In genomic region chr2:122532136-122532801, GRCm38 (mm10) we compare ENCODE assay signal across 20 mouse cellular contexts. TPM values are rescaled to one million over a fixed set of nuclear protein-coding genes. Genes with fewer than 3 reads are reported as not detected.
DNase-seq lines count a peak whose midpoint lies in the region; ATAC-seq and TF ChIP-seq lines count a peak whose summit lies in the region.
"Had no signal": no experiment of that assay in that cellular context is flagged by ENCODE, and none has a peak within 500 bp of the region (broad histone marks: within the 10 kb centered on the region; RNA-seq: fewer than 3 reads in every experiment).

No protein-coding gene starts in this region.

- TF ChIP-seq POLR2A in brain, embryonic 14.5 days (IDR thresholded peaks at IDR 0.05; ENCODE audit: borderline replicate concordance, extremely low read depth, insufficient read depth, insufficient read length, poor library complexity, severe bottlenecking), result no peak

- H3K27me3 ChIP-seq in hindbrain, postnatal 0 days (ENCODE audit: insufficient read depth, low read length), result no peaks in the 10 kb centered on the region
- H3K27me3 ChIP-seq in heart, embryonic 10.5 days (ENCODE audit: insufficient read depth, poor library complexity, severe bottlenecking), result no peaks in the 10 kb centered on the region
- H3K27me3 ChIP-seq: megakaryocyte, embryonic 14.5 days had no signal

- no peak overlapping the region for H3K9ac ChIP-seq in hindbrain, postnatal 0 days (replicated peaks; ENCODE audit: low read length)
- H3K9ac ChIP-seq: lung, embryonic 14.5 days had no signal

- H3K4me3 ChIP-seq in hindbrain, postnatal 0 days (ENCODE audit: low read length), result no peak overlapping the region
- H3K4me3 ChIP-seq in heart, embryonic 10.5 days, result no peak overlapping the region
- H3K4me3 ChIP-seq: erythroblast, embryonic 14.5 days; heart, adult 2 months; megakaryocyte, embryonic 14.5 days had no signal

- WGBS in hindbrain, postnatal 0 days, result 35% methylated on average over 2 of the region's 2 CpGs
- WGBS in heart, embryonic 10.5 days, result 84% methylated on average over 2 of the region's 2 CpGs

- H3K27ac ChIP-seq in hindbrain, postnatal 0 days, result no peak overlapping the region; the same call in 1 of the 2 replicates
- H3K27ac ChIP-seq in heart, embryonic 10.5 days, result no peak overlapping the region
- H3K27ac ChIP-seq: heart, adult 2 months had no signal

- H3K4me1 ChIP-seq in hindbrain, postnatal 0 days (ENCODE audit: insufficient read depth, low read length), result no peaks in the 10 kb centered on the region; the same call in 1 of the 2 replicates
- no peaks in the 10 kb centered on the region for H3K4me1 ChIP-seq in heart, embryonic 10.5 days
- H3K4me1 ChIP-seq: megakaryocyte, embryonic 14.5 days had no signal

- H3K36me3 ChIP-seq in hindbrain, postnatal 0 days (ENCODE audit: insufficient read depth, low read length), result no peaks in the 10 kb centered on the region
- no peaks in the 10 kb centered on the region for H3K36me3 ChIP-seq in heart, embryonic 10.5 days

- H3K9me3 ChIP-seq in hindbrain, postnatal 0 days (ENCODE audit: low read length), result no peaks in the 10 kb centered on the region
- H3K9me3 ChIP-seq in heart, embryonic 10.5 days, result no peaks in the 10 kb centered on the region
- H3K9me3 ChIP-seq: megakaryocyte, embryonic 14.5 days had no signal

- no peak for TF ChIP-seq CTCF in brain, embryonic 14.5 days (IDR thresholded peaks at IDR 0.05; ENCODE audit: borderline replicate concordance, extremely low read depth, insufficient read depth, insufficient read length)
- no peak for TF ChIP-seq CTCF in hindbrain, postnatal 0 days (IDR thresholded peaks at IDR 0.05; ENCODE audit: low read depth)

- peak; percentile 8 to 27 for DNase-seq in cerebellum, postnatal 25 days
- no peak for DNase-seq in cerebellum, adult 11 months
- DNase-seq in layer of hippocampus, postnatal 14 days (ENCODE audit: low spot score in 2 of 2), result peak; percentile 4 to 42
- DNase-seq in layer of hippocampus, adult 8-10 months (ENCODE audit: low spot score in 2 of 2), result no peak
- DNase-seq in brain, embryonic 14.5 days (ENCODE audit: low read depth), result peak; percentile 90
- peak; percentile 65 for DNase-seq in hindbrain, postnatal 0 days (ENCODE audit: low spot score)
- DNase-seq in embryo, embryonic 10.5 days (ENCODE audit: low spot score), result no peak
- no peak for DNase-seq in heart, embryonic 10.5 days (ENCODE audit: low spot score)
- DNase-seq: adrenal gland, postnatal 25 days; cerebellum, adult 11-12 months; heart, adult 2 months; heart, postnatal 10 days; lung, embryonic 14.5 days; thymus, adult 2 months had no signal

- peak; percentile 72 for ATAC-seq in hindbrain, postnatal 0 days
- ATAC-seq: activated CD4-positive, CD25-positive, alpha-beta regulatory T cell, adult 4 months had no signal

- H3K4me2 ChIP-seq in hindbrain, postnatal 0 days (ENCODE audit: low read depth, low read length), result no peak overlapping the region
- H3K4me2 ChIP-seq: lung, embryonic 14.5 days had no signal

RNA-seq across cellular contexts. Expression of gene Gm14085, which starts 47.5 kb away (rescaled TPM):
- total RNA-seq in layer of hippocampus, postnatal 14 days (2021), result not detected
- under 1 TPM in 1 of 4 experiments, not detected in 3; 0.09 TPM for total RNA-seq in layer of hippocampus, adult 8-10 months (2022)
- polyA plus RNA-seq in brain, embryonic 14.5 days (2012; rRNA removed), result not detected in 2 replicates
- total RNA-seq in hindbrain, postnatal 0 days (2014; rRNA removed), result not detected in 2 replicates
- polyA plus RNA-seq in hindbrain, postnatal 0 days (2015; fragmentation: Nextera tagmentation; extraction: Ambion mirVana), result not detected in 2 replicates
- polyA plus RNA-seq in heart, embryonic 10.5 days (2016; fragmentation: Nextera tagmentation; extraction: Ambion mirVana), result not detected in 2 replicates
- total RNA-seq: layer of hippocampus, postnatal 10 days; liver, adult 2 months had no signal
- polyA plus RNA-seq: erythroblast, embryonic 14.5 days; liver, adult 2 months; lung, embryonic 14.5 days; stomach, embryonic 14.5 days had no signal

Comparison
In these comparisons a context has a peak if more than half of its experiments do, and no peak if none do; other contexts are left out.
1. DNase-seq: peak in cerebellum, postnatal 25 days (2 of 2), layer of hippocampus, postnatal 14 days (2 of 2), brain, embryonic 14.5 days (single experiment) and hindbrain, postnatal 0 days (single experiment); none in cerebellum, adult 11 months (single experiment), layer of hippocampus, adult 8-10 months (0 of 2), embryo, embryonic 10.5 days (single experiment) and heart, embryonic 10.5 days (single experiment).